Mouse (Mus musculus): ENCODE results near the gene Lgalsl.

Lgalsl gene

GRCm38 (mm10) chr11:20823301-20823700 is 7.6 kb downstream of the Lgalsl start:
- DNase-seq, result no peak

DNA sequence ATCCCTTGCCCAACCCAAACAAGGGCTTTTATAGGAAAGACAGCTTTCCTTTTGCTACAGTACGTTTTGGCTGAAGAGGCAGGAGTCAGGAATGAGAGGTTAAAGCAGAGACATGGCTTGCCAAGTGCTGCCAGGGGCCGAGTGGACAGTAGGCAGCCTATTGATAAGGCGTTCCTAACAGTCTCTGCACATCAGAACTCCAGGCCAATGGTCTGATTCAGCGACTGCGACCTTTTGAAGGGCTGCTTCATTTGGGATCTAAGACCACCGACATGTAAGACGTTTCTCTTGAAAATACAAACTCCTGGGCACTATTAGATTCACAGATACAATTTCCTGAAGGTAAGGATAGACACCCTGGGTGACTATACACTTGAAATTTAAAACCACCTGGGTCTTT is 9.5 kb downstream of the Lgalsl start:
- DNase-seq, result no peak

- no peak for DNase-seq
These were observed 16.8 kb downstream of the Lgalsl start for GRCm38 (mm10) chr11:20813901-20814523.

GRCm38 (mm10) chr11:20812153-20812887 is 18.5 kb downstream of the Lgalsl start:
- DNase-seq, result no peak

GRCm38 (mm10) chr11:20806659-20807058 is 24.2 kb downstream of the Lgalsl start:
- DNase-seq, result no peak

DNA sequence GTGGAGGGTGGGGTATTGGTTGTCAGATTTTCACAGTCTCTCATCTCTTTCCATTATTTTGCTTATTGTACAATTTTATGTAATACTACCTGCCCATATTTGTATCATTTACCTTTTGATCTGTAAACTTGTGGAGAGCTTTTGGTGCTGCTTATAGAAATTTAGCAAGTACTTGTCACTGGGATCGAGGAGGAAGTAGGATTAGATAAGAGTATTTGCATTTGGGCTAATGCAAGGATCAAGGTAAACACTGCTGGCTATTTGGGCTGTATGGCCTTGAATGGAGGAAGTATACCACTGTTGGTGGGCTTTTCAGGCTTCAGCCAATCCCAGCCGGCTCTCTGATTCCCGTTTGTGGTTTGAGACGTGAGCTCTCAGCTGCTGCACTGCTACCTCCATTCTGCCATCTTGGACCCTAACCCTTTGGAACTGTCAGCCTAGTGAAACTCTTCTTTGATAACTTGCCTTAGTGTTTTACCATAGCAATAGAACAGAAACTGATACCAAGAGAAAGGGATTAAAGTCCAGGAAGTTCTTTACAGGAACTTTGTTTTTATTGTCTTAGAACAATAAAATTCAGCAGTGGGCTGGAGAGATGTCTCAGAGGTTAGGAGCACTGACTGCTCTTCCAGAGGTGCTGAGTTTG is 25.1 kb downstream of the Lgalsl start:
- DNase-seq, result no peak

- DNase-seq, result no peak
These were observed 26.4 kb downstream of the Lgalsl start for GRCm38 (mm10) chr11:20804416-20804815.

DNA sequence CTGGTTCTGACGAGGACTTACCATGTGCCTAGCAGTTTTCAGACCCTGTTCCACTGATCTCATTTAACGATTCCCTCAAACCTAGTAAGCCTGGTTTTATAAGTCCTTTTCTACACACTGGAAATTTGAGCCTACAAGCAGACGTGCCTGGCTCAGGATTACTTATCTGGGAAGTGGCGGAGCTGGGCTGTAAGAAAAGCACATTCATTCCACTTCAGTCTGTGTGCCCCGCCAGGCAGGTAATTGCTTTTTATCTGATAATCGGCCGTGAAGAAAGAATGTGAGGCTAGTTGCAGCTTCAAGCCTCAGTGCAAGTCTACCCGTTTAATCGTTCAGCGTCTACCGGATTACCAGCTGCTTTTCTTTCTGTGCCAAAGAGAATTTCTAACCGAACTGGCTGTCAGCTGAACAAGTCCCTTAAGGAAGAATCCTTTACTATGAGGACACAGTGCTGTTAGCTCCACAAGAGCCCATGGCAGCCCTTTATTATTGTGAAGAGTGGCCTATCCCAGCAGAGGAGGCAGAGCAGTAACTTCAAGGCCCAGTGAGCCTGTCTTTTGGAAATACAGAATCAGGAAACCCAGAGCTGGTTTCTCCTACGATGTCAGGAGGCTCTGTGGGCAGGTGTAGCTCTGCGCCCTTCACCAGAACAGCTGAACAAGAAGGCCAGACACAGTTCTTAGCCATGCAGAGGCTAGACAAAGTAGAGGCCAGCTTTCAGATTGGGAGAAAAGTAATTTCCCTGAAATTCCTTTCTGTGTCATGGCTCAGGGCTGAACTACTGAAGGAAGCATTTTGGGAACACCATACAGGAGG is 30.4 kb downstream of the Lgalsl start:
- no peak for DNase-seq

DNA sequence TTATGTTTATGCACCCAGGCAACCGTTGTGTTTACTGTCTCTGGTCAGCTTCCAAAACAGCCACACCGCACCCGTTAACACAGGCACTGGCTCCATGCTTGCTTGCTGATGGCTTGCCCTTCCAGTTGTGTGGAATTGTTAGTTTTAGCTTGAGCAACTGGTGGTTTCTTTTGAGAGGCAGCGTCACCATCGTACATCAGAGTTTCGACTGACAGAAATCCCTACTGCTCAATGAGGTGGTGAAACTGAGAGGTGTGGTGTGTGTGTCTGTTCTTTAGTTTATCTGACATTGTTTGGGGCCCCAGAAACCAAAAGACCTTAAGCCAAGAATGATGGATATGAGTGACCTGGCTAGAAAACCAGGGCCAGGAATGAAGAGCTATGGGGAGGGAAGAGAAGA is 33.0 kb downstream of the Lgalsl start:
- DNase-seq, result no peak

DNA sequence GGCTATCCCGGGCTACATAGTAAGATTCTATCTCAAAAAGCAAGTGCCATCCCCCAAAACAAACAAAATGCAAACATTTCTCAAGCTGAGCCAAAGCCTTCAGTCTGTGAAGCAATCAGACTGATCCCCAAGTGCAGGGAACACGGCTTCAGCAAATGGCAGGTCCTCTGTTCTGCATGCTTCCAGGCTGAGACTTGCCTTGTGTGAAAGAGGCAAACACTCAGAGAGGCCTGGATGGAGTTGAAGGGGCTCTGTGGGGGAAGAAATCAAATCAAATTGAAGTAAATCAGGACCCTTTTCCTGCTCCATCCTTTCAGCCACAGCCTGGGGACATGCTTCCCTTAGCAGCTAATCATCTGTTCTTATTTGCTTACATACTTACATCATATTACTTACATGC is 35.4 kb downstream of the Lgalsl start:
- no peak for DNase-seq

- DNase-seq, result no peak
These were observed 36.0 kb downstream of the Lgalsl start for GRCm38 (mm10) chr11:20794913-20795254.

DNA sequence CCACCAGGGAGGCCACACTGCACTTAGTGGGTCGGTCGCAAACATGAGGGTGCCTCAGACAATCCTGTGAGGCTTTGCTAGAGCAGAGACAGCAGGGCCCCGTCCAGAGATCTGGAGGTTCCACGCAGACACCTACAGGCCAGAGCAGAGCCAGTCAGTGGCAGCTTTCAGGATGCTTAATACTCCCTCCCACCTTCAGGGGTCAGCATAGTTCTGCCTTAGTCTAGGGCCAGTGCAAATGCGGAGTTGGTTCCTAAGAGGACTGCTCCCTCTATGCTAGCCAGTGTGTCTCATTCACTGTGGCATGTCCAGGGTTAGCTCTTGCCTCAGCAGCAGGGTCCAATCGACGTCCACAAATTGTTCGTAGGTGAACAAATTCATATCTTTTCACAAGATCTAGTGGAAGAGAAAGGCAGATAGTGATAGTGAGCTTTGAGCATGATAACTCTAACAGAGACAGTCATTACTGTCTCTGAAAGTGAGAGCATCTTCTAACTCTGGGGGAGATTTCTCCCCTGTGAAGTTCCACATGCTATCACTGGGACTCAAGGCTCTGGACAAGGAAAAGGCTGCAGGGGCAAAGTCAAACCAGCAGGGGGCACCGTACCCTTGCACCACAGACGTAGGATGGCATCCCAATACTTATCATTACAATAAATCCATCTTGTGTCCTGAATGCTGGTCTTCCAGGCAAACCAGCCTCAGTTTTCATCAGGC is 36.5 kb downstream of the Lgalsl start:
- peak; percentile 77 for DNase-seq

GRCm38 (mm10) chr11:20793676-20794075 is 37.2 kb downstream of the Lgalsl start:
- no peak for DNase-seq

DNA sequence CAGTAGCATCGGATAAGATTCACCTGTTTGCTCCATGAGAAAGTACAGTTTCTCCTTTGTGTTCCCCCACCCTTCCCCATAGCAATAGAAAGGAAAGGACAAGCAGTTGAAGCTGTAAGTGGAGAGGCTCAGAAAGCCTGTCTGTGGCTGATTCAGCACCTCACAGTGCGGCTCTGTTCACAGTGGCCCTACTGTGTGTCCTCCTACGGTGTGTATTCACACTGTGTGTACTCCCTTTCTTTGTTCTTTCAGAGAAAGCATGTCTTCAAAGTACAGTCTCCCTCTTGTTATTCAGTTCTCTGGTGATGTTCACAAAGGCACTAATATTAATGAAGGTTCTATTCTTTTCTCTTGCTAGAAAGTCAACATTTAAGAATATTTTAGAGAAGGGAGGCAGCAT is 38.2 kb downstream of the Lgalsl start:
- no peak for DNase-seq

GRCm38 (mm10) chr11:20791334-20791733 is 39.5 kb downstream of the Lgalsl start:
- DNase-seq, result no peak

- DNase-seq, result no peak
These were observed 41.8 kb downstream of the Lgalsl start for GRCm38 (mm10) chr11:20789015-20789414.

DNA sequence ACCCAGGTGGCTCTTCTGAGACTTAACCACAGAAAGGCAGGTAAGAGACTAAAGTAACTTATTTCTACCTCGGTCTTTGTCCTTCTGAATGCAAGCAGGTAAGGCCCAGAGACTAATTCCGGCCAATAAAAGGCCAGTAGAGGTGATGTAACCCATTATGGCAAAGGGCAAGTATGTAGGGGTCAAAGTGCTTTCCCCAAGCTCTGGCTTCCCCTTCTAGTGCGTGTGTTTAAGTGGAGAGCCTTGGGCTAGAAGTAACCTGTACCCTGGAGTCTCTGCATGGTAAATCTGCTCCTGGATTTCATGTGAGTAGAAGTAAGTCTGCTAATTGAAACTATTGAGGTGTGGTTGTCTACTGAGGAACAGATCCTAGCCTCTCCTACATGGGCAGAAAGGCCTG is 42.8 kb downstream of the Lgalsl start:
- DNase-seq, result no peak

GRCm38 (mm10) chr11:20786191-20786590 is 44.7 kb downstream of the Lgalsl start:
- no peak for DNase-seq

GRCm38 (mm10) chr11:20785186-20785585 is 45.7 kb downstream of the Lgalsl start:
- no peak for DNase-seq

DNA sequence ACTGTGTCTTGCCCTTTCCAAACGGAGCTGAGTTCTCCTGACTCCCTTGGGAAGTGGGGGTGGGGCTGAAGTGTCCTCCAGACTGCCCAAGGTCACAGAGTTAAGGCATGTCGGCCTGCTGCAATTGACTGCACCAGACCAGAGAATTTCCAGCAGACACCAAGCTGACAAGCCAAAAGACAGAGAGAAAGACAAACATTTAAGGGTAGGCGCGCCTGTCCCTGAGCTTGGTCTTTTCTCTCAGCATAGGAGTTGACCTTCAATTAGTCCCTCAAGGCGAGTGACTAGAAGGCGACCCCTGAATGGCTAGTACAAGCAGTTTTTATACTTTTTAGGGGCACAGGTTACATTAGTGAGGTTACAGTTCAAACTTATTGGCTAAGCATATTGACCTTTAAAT is 46.1 kb downstream of the Lgalsl start:
- DNase-seq, result no peak

DNA sequence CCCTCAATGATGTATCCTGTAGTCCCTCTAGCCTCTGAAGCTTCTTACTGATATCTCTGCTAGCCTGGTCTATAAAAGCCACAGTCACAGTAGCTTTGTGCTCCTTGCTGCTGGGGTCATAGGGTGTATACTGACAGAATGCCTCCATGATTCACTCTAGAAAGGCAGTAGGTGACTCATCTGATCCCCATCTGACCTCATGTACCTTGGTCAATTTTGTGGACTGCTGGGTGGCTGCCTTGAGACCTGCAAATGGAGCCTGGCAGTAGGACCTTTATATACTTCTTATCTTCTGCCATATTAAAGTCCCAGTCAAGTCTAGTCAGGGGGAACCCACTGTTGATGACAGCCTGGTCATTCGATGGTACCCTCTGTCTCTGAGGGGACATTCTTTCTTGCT is 47.4 kb downstream of the Lgalsl start:
- DNase-seq, result no peak

DNA sequence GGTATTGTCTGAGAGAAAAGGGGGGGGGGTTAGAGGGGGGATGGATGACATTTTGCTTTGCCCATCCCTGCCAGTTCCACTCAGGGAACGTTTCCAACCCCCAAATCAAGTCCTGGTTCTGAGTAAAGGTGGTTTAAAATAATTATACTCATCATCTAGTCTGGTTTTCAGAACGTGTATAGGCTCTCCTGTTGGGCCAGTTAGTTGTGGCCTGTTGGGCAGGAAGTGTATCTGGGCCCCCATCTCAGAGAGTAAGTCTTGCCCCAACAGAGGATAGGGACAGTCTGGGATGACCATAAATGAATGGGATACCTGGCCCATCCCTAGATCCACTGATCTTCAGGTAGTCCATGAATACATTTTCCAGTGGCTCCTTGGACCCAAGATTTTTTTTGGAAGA is 48.2 kb downstream of the Lgalsl start:
- no peak for DNase-seq

DNA sequence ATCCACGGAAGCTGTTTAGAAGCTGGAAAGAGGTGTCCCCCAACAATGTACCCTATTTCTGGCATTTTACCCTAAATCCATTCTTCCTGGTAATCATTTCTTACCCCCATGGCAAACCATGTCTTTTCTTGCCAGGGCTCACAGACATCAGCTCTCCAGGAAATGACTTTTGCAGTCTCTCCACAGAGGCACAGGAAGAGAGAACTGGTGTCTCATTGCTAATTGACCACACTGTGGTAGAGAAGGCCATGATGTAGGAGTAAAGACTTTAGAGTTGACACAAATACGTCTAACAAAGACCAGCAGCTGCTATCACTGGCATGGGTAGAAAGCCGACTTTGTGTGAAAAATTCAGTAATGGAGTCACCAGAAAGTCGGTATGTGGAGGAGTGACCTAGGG is 50.5 kb downstream of the Lgalsl start:
- DNase-seq, result no peak

Data from liver (tissue).